Mouse (Mus musculus) thymus, adult 2 months (tissue): ENCODE results near the gene Rorb.

Experiments
- CTCF ChIP-seq: fragments of 200-500 bp; IDR thresholded peaks from 2 replicates; pipeline ENCODE4 v1.5.1; 2012; ENCODE audit warnings: mild to moderate bottlenecking, control low read depth, low read length, moderate library complexity, borderline replicate concordance; ENCODE audit not compliant: control insufficient read depth, poor library complexity, insufficient read depth; ENCODE audit errors: extremely low read depth
- POLR2A ChIP-seq: fragments of 200-500 bp; IDR thresholded peaks from 2 replicates; pipeline ENCODE4 v1.6.1; 2012; ENCODE audit warnings: mild to moderate bottlenecking, low read length, control low read depth, moderate library complexity; ENCODE audit not compliant: control insufficient read depth, poor library complexity, insufficient read depth; ENCODE audit errors: extremely low read depth

DNA sequence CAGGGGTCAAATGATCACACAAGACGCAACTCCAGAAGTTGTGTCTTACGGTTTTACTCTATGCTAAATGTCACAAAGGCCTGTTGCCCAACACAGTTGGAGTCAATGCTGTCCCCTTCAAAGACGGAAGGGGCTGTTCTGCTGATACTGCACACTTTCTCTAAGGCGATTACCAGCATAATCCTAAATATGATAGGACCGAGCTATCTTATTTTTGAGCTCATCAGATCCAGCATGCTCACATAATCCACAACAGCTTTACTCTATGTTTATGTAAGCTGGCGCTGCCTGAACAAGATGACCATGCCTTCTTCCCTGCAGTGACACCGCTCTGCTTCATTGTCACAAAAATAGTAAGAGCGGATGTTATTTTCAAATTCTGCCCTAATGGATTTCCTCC, 112.0 kb downstream of the Rorb start:
- TF ChIP-seq POLR2A (no peak), CTCF (no peak)
